Mouse (Mus musculus) cerebellum, adult 2 months (tissue): Measurements from ENCODE around the gene 2610507B11Rik.

Source experiments
- CTCF ChIP-seq: fragments of 200-500 bp; IDR thresholded peaks from 2 replicates; pipeline ENCODE4 v1.5.1; 2011; ENCODE audit warnings: low read depth, mild to moderate bottlenecking, control low read depth, low read length, moderate library complexity, borderline replicate concordance; ENCODE audit not compliant: insufficient read depth
- POLR2A ChIP-seq: fragments of 200-500 bp; IDR thresholded peaks from 2 replicates; pipeline ENCODE4 v1.6.1; 2011; ENCODE audit warnings: low read length, control low read depth, borderline replicate concordance; ENCODE audit not compliant: insufficient read depth

- TF ChIP-seq CTCF (no peak), POLR2A (no peak)
Observed at GRCm38 (mm10) chr11:78265571-78265970, 4.0 kb downstream of the 2610507B11Rik start.
